Mouse (Mus musculus) cerebellum, adult (tissue): ENCODE data around the gene Kif1bp.

Experiments used
- ATAC-seq: cut with Nextera tagmentation; 2 replicates; pipeline ENCODE4 v1.9.2; 2017; ENCODE audit warnings: mild to moderate bottlenecking, moderate library complexity, mixed read lengths; ENCODE audit not compliant: insufficient number of reproducible peaks, low FRiP score, low TSS enrichment

Kif1bp gene

GRCm38 (mm10) chr10:62557736-62558135, 20.5 kb downstream of the Kif1bp start:
- no peak for ATAC-seq

GRCm38 (mm10) chr10:62556558-62556901, 21.7 kb downstream of the Kif1bp start:
- no peak for ATAC-seq

DNA sequence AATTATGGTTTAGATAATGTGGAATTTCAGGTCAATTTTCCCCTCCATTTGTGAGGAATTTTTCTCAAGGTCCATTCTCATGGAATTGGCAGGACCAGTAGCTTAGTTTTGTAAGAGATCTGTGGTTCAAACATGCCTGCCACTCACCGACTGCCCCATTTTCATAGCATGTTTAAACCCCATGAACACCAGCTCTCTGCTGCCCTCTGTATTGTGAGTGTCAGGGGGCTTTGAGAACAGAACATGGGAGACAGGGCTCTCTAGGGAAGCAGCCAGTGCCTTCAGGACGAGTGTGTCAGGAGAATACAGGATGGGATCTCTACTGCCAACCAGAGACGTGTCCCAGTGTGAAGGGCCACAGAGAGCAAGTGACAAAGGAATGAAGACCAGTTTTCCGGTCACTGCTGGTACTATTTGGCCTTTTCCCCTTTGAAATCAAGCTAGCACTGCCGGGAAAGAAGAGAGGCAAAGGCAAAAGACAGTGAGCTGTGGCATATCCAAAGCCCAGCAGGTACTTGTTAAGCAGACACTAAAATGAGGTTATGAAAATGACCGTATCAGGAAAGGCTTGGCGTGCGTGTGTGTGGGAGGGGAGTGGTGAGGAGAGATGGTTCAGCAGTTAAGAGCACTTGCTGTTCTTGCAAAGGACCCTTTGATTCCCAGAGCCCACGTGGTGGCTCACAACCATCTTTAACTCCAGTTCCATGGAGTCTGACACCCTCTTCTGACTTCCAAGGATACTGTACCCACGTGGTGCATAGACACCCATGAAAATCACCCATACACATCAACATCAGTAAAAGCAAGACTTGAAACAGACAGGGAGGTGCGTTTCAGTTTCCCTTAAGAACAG, 22.3 kb downstream of the Kif1bp start:
- ATAC-seq = no peak

DNA sequence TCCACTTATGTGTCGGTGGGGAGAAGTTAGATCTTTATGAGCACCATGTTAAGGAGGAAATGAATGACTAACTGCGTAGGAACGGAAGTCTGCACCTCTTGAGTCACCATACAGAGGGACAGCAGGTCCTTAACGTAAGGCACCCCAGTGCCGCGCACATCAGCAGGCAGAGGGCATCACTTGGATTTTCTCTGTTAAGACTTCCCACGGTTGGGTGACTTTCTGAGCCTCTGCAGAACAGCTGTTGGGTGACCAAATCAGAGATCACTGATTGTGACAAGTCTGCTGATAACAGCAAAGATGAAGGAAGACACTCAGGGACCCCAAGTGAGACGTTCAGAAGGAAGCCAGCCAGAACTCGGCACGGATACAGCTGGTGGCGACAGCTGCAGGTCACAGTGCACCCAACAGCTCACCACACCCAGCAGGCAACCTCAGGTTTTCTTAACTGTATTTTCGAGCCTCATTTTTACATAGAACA, 24.6 kb downstream of the Kif1bp start:
- ATAC-seq = no peak

DNA sequence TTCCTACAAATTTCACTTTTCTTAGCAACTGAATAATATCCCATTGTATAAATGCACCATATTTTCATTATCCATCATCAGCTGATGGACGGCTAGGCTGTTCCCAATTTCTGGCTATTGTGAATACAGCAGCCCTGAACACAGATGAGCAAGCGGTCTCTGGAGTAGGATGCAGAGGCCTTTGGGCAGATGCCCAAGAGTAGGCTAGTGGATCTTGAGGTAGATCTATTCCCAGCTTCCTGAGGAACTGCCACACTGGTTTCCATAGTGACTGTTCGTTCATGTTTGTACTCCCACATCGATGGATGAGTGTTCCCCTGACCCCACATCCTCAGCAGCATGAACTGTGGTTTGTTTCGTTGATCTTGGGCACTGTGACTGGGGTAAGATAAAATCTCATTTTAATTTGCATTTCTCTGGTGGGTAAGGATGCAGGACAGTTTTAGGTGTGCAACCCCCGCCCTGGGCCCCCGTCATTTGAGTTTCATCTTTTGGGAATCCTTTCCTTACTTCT, 27.4 kb downstream of the Kif1bp start:
- no peak for ATAC-seq

- 0 out of 2 replicates have a peak, but pooled peaks have one; percentile 10 for ATAC-seq
These were observed 28.6 kb downstream of the Kif1bp start for GRCm38 (mm10) chr10:62549523-62550166.

DNA sequence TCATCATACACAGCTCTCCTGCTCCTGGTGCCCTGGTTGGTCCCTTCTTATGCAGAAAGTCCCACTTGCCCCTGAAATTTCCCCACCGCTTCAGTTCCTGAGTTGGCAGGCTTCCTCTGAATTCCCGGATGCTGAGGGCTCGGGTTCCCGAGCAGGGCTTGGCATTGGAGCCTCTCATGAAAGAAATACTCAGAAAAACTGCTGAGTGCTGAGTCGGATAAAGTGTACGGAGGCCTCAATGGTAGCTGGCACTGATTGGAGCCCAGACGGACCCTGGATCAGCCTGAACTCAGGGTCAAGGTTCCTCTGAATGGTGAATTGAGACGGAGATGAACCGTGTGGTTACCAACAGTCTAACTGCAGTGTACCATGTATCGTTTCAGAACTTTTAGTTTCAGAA, 31.8 kb downstream of the Kif1bp start:
- ATAC-seq = no peak

- no peak for ATAC-seq
These were observed 32.5 kb downstream of the Kif1bp start for GRCm38 (mm10) chr10:62545759-62546158.

DNA sequence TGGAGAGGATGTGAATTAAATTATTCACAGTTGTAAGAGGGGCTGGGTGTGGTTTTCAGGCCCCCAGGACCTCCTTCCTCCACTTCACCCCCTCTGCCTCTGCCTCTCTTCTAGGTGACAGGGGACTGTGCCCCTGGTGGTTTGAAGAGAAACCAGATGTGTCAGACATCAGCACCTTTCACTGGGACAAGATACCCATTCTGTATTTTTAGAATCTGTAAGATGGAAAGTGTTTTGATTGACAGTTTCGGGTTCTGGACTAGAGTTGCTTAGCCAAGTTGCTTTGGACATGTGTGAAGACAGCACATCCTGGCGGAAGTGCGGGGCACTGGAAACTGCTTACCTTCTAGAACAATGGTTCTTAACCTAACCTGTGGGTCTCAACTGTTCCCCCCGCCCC, 33.9 kb downstream of the Kif1bp start:
- no peak for ATAC-seq

DNA sequence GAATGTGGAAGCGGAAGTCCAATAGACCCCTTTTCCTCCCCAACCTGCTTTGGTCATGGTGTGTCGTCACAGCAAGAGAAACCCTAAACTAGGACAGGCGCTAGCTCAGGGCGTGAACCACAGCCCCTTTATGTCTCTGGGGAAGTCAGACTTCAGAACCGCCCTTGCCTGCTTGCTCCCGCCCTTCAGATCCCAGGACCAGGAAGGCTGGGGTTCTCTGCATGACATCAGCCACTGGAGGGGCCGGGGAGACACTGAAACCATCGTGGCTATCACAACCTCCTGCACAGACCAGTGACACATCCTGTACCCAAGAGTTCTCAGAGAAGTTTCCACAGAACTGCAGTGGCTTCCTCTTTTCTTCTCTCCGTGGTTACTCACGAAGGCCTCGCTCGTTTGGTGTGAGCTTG, 34.9 kb downstream of the Kif1bp start:
- no peak for ATAC-seq

- ATAC-seq = no peak
These were observed 35.3 kb downstream of the Kif1bp start for GRCm38 (mm10) chr10:62542928-62543327.

DNA sequence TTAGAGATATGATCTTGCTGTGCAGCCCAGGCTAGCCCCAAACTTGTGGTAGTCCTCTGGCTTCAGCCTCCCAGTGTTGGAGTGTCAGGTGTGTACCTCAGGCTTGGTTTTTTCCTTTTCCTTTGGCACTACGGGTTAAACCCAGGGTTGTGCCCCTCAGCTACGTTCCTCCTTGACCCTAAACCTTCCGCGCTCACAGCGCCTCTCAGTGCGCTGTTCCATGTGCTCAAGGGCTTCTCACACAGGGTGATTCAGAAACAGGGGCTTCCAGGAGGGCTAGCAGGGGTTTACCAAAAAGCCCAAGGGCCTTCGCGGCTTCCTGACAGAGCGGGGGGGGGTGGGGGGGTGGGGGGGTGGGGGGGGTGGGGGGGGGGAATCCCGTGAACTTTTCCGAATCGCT, 35.8 kb downstream of the Kif1bp start:
- ATAC-seq = no peak

DNA sequence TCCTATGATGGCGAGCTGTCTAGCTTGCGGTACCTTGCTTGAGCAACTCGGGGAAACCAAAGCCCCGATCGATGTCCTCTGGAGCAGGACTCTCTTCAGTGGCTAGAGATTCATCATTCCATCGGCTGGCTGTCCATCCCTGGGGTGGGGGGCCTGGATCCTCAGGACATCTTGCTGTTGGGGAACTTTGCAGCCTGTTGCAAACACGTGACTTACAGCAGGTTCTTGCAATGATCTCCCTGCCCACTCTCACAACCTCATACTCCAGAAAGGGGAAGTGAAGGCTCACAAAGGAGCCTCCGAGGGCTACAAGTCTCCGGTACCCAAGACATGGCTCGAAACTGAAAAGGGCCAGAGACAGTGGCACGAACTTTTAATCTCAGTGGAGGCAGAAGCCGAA, 36.8 kb downstream of the Kif1bp start:
- no peak for ATAC-seq

DNA sequence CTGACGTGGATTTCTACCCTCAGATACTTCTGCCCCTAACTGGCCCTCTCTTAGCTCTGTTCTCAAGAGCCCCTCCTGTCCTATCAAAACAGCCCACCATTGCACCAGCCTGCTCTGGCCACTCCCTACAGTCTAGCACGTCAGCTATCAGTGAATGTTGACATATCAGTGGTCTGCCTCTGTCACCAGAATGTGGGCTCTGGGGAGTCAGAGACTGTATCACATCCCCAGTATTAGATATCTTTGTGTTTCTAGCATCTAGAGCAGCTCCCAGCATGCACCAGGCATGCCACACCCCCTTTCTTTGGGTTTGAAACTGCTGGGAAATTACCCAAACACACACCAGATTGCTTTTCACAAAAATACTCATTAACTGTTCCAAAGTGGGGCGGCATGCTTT, 37.5 kb downstream of the Kif1bp start:
- no peak for ATAC-seq

- ATAC-seq = no peak
These were observed 43.7 kb downstream of the Kif1bp start for GRCm38 (mm10) chr10:62534509-62534908.

DNA sequence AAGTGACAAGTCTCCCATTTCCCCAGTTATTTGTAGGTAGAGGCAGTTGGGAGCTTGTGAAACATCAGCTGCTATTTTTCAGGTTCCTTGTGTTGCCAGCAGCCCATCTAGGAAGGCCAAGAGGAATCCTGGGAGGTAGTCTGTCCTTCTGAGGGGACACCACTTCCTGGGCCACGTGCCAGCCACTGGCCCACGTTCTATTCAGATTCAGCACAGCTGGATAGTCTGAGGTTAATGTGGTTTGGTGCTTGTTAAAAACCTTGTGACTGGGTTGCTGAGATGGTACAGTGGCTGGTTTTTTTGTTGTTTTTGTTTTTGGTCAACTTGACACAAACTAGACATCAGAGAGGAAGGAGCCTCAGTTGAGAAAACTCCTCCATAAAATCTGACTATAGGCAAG, 45.4 kb downstream of the Kif1bp start:
- ATAC-seq = no peak

DNA sequence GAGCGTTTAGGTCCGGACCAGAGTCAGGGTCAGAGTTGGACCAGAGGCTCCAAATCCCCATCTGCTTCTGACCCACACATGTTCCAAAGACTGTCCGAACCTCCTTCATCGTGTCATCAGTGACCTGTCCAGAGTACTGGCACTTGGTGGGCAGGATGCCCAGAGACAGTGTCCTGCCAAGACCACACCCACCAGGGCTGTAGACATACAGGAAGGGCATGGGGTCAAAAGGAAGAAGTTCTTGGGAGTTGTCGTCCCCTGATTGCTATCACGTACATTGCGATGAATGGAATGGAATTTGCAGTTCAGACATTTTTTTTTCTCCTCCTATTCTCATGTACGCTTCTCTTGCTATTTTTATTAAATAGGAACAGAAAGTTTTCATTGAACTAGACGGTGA, 48.1 kb downstream of the Kif1bp start:
- no peak for ATAC-seq

GRCm38 (mm10) chr10:62527351-62527750, 50.9 kb downstream of the Kif1bp start, which contains the start of gene Srgn:
TSS of gene Srgn (minus strand) at chr10:62527451.
- ATAC-seq = no peak

DNA sequence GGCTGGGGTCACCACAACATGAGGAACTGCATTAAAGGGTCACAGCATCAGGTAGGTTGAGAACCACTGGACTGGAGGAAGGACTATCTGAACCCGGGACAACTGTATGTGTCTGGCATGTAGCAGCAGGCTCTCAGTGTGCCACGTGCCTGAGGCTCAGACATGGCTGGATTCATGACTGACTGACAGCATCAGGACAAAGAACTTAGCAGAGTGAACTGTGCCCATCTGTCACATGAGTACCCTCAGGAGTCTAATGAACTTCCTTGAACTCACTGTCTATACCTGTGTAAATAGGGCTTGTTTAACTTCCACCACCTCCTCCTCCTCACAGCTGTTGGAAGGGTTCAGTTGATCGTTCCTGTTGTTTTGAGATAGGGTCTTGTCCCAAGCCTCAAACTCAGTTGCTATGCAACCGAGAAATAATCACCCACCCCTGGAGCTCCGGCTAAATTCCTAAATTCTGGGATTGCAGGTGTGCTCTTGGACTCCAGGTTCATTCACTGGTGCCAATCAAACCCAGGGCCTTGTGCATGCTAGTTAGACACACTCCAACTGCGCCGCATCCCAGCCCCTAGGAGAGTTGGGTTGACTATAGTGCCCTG, 55.8 kb downstream of the Kif1bp start:
- ATAC-seq = no peak

- no peak for ATAC-seq
These were observed 56.5 kb downstream of the Kif1bp start for GRCm38 (mm10) chr10:62521763-62522162.

DNA sequence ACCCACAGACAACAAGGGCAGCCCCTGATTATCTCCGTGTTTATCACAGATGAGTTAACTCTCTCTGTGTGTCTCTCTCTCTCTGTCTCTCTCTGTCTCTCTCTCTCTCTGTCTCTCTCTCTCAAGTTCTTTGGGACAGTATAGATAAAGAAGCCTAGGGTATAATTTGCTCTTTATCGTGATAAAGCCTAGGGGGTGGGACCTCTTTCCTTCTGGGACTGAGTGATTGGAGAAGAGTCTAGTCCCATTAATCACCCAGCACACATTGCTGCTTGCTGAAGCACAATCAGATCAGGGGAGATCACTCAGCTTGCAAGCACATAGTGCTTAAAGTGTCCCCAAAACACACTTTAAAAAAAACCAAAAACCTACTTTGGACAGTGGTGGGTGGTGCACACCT, 57.3 kb downstream of the Kif1bp start:
- ATAC-seq = no peak
